In genomic region chr2:49648806-49649205, GRCm38 (mm10) we compare ENCODE assay signal across 24 mouse cellular contexts. TPM values are rescaled to one million over a fixed set of nuclear protein-coding genes. Genes with fewer than 3 reads are reported as not detected.
A peak's percentile ranks its signal among the peaks of the same experiment; 100 is the strongest.
DNase-seq lines count a peak whose midpoint lies in the region; ATAC-seq and TF ChIP-seq lines count a peak whose summit lies in the region.
"Had no signal": no experiment of that assay in that cellular context is flagged by ENCODE, and none has a peak within 500 bp of the region (broad histone marks: within the 10 kb centered on the region; RNA-seq: fewer than 3 reads in every experiment).

No protein-coding gene starts in this region.

- H3K4me1 ChIP-seq in cerebellum, adult 2 months (ENCODE audit: control insufficient read depth, insufficient read depth, low read length): peaks cover 61% of the 10 kb centered on the region
- H3K4me1 ChIP-seq in heart, embryonic 12.5 days (replicated peaks): peaks cover 13% of the 10 kb centered on the region
- H3K4me1 ChIP-seq in hindbrain, embryonic 11.5 days (replicated peaks; ENCODE audit: control insufficient read depth, insufficient read depth, low read length): no peaks in the 10 kb centered on the region
- peaks cover 19% of the 10 kb centered on the region for H3K4me1 ChIP-seq in hindbrain, embryonic 10.5 days (replicated peaks)
- H3K4me1 ChIP-seq in midbrain, embryonic 11.5 days (ENCODE audit: control insufficient read depth, insufficient read depth, low read length): 0 out of 2 replicates have a peak, but pooled peaks cover 4% of the 10 kb centered on the region
- peaks cover 23% of the 10 kb centered on the region for H3K4me1 ChIP-seq in midbrain, embryonic 10.5 days
- H3K4me1 ChIP-seq: limb, embryonic 13.5 days; lung, embryonic 15.5 days; stomach, embryonic 15.5 days had no signal

- 72% methylated on average over 6 of the region's 6 CpGs for WGBS in cerebellum, adult 2 months
- 68% methylated on average over 6 of the region's 6 CpGs for WGBS in heart, embryonic 12.5 days
- WGBS in hindbrain, embryonic 11.5 days: 90% methylated on average over 6 of the region's 6 CpGs
- WGBS in hindbrain, embryonic 10.5 days: 93% methylated on average over 6 of the region's 6 CpGs
- WGBS in midbrain, embryonic 11.5 days: 90% methylated on average over 6 of the region's 6 CpGs
- WGBS in midbrain, embryonic 10.5 days: 91% methylated on average over 6 of the region's 6 CpGs

- H3K27me3 ChIP-seq in cerebellum, adult 2 months (ENCODE audit: control insufficient read depth, insufficient read depth, low read length): no peaks in the 10 kb centered on the region
- no peaks in the 10 kb centered on the region for H3K27me3 ChIP-seq in heart, embryonic 12.5 days (replicated peaks)
- H3K27me3 ChIP-seq in hindbrain, embryonic 11.5 days (ENCODE audit: control insufficient read depth, insufficient read depth, low read length): no peaks in the 10 kb centered on the region
- no peaks in the 10 kb centered on the region for H3K27me3 ChIP-seq in hindbrain, embryonic 10.5 days (ENCODE audit: insufficient read depth, poor library complexity, severe bottlenecking)
- H3K27me3 ChIP-seq in midbrain, embryonic 11.5 days (ENCODE audit: control insufficient read depth, insufficient read depth, low read length): no peaks in the 10 kb centered on the region
- no peaks in the 10 kb centered on the region for H3K27me3 ChIP-seq in midbrain, embryonic 10.5 days (ENCODE audit: low read depth, poor library complexity, severe bottlenecking)
- H3K27me3 ChIP-seq: CH12.LX; limb, embryonic 13.5 days; lung, embryonic 15.5 days; midbrain, embryonic 12.5 days; stomach, embryonic 15.5 days had no signal

- peak in 1 of 2 experiments; percentile 24 for DNase-seq in cerebellum, adult 2 months
- DNase-seq in cerebellum, postnatal 10 days: no peak
- no peak for DNase-seq in heart, adult 18-20 months
- DNase-seq in hindbrain, embryonic 11.5 days (ENCODE audit: low spot score): no peak
- no peak for DNase-seq in hindbrain, embryonic 10.5 days (ENCODE audit: low spot score)
- DNase-seq in midbrain, embryonic 11.5 days (ENCODE audit: low spot score, missing footprints): peak; percentile 66
- no peak for DNase-seq in midbrain, embryonic 10.5 days (ENCODE audit: low spot score)
- DNase-seq: adrenal gland, adult 2 months; adrenal gland, postnatal 36 days; cerebellum, adult 18-20 months; forebrain, postnatal 0 days; kidney, adult 11 months; kidney, postnatal 14 days; right cerebral cortex, postnatal 25 days had no signal

- no peaks in the 10 kb centered on the region for H3K9me3 ChIP-seq in heart, embryonic 12.5 days (replicated peaks)
- H3K9me3 ChIP-seq in hindbrain, embryonic 11.5 days (ENCODE audit: control insufficient read depth, low read length): no peaks in the 10 kb centered on the region
- peaks cover 6% of the 10 kb centered on the region; the same call in 1 of the 2 replicates for H3K9me3 ChIP-seq in hindbrain, embryonic 10.5 days
- H3K9me3 ChIP-seq in midbrain, embryonic 11.5 days (ENCODE audit: control insufficient read depth, low read length): peaks cover 5% of the 10 kb centered on the region; the same call in 1 of the 2 replicates
- H3K9me3 ChIP-seq in midbrain, embryonic 10.5 days (replicated peaks): peaks cover 11% of the 10 kb centered on the region; the same call in 1 of the 2 replicates
- H3K9me3 ChIP-seq: lung, embryonic 15.5 days; stomach, embryonic 15.5 days had no signal

- H3K4me3 ChIP-seq in cerebellum, adult 2 months (replicated peaks; ENCODE audit: insufficient read depth, low read depth, low read length): no peak overlapping the region
- no peak overlapping the region for H3K4me3 ChIP-seq in heart, embryonic 12.5 days
- no peak overlapping the region for H3K4me3 ChIP-seq in hindbrain, embryonic 11.5 days (ENCODE audit: low read depth, low read length)
- no peak overlapping the region for H3K4me3 ChIP-seq in hindbrain, embryonic 10.5 days
- no peak overlapping the region for H3K4me3 ChIP-seq in midbrain, embryonic 11.5 days (ENCODE audit: low read depth, low read length)
- no peak overlapping the region for H3K4me3 ChIP-seq in midbrain, embryonic 10.5 days
- H3K4me3 ChIP-seq: limb, embryonic 13.5 days; lung, embryonic 15.5 days; midbrain, embryonic 12.5 days; stomach, embryonic 15.5 days had no signal

- TF ChIP-seq CTCF in cerebellum, adult 2 months (IDR thresholded peaks at IDR 0.05; ENCODE audit: borderline replicate concordance, insufficient read depth, low read depth, low read length): no peak

- no peak for ATAC-seq in heart, embryonic 12.5 days (ENCODE audit: insufficient number of reproducible peaks, low FRiP score)
- ATAC-seq in hindbrain, embryonic 11.5 days (ENCODE audit: low FRiP score): 0 out of 2 replicates have a peak, but pooled peaks have one; percentile 6
- ATAC-seq in midbrain, embryonic 11.5 days (ENCODE audit: low FRiP score): no peak
- ATAC-seq: activated CD4-positive, CD25-positive, alpha-beta regulatory T cell, adult 4 months had no signal

- no peaks in the 10 kb centered on the region for H3K36me3 ChIP-seq in heart, embryonic 12.5 days
- H3K36me3 ChIP-seq in hindbrain, embryonic 11.5 days (ENCODE audit: control insufficient read depth, insufficient read depth, low read length): no peaks in the 10 kb centered on the region
- peaks cover 31% of the 10 kb centered on the region for H3K36me3 ChIP-seq in hindbrain, embryonic 10.5 days
- no peaks in the 10 kb centered on the region for H3K36me3 ChIP-seq in midbrain, embryonic 11.5 days (ENCODE audit: control insufficient read depth, insufficient read depth, low read length)
- peaks cover 35% of the 10 kb centered on the region for H3K36me3 ChIP-seq in midbrain, embryonic 10.5 days
- H3K36me3 ChIP-seq: lung, embryonic 15.5 days; stomach, embryonic 15.5 days had no signal

- H3K4me2 ChIP-seq in heart, embryonic 12.5 days: peak overlapping the region; percentile 47
- no peak overlapping the region for H3K4me2 ChIP-seq in hindbrain, embryonic 11.5 days (replicated peaks; ENCODE audit: low read depth, low read length)
- H3K4me2 ChIP-seq in midbrain, embryonic 11.5 days: no peak overlapping the region
- H3K4me2 ChIP-seq: limb, embryonic 13.5 days; liver, embryonic 11.5 days; lung, embryonic 15.5 days; midbrain, embryonic 12.5 days; stomach, embryonic 15.5 days had no signal

- H3K27ac ChIP-seq in cerebellum, adult 2 months (ENCODE audit: insufficient read depth, low read length): peak overlapping the region; percentile 29
- H3K27ac ChIP-seq in heart, embryonic 12.5 days (ENCODE audit: poor library complexity, severe bottlenecking): no peak overlapping the region
- no peak overlapping the region for H3K27ac ChIP-seq in hindbrain, embryonic 11.5 days (ENCODE audit: low read depth, low read length)
- H3K27ac ChIP-seq in hindbrain, embryonic 10.5 days: no peak overlapping the region
- no peak overlapping the region for H3K27ac ChIP-seq in midbrain, embryonic 11.5 days (ENCODE audit: low read depth, low read length)
- H3K27ac ChIP-seq in midbrain, embryonic 10.5 days (replicated peaks): no peak overlapping the region
- H3K27ac ChIP-seq: limb, embryonic 13.5 days; lung, embryonic 15.5 days; midbrain, embryonic 12.5 days; stomach, embryonic 15.5 days had no signal

- no peak for TF ChIP-seq POLR2A in cerebellum, adult 2 months (IDR thresholded peaks at IDR 0.05; ENCODE audit: borderline replicate concordance, insufficient read depth, low read length)

- no peak overlapping the region for H3K9ac ChIP-seq in heart, embryonic 12.5 days
- no peak overlapping the region for H3K9ac ChIP-seq in hindbrain, embryonic 11.5 days (ENCODE audit: low read depth, low read length)
- no peak overlapping the region for H3K9ac ChIP-seq in midbrain, embryonic 11.5 days (ENCODE audit: low read length)
- H3K9ac ChIP-seq: forebrain, postnatal 0 days; limb, embryonic 13.5 days; lung, embryonic 15.5 days; midbrain, embryonic 12.5 days; stomach, embryonic 15.5 days had no signal

RNA-seq across cellular contexts. Expression of gene Kif5c, which starts 29.7 kb away (rescaled TPM):
- 257 and 291 TPM in 2 replicates for polyA plus RNA-seq in cerebellum, adult 2 months (2012; rRNA removed)
- polyA plus RNA-seq in heart, embryonic 12.5 days (2016; fragmentation: Nextera tagmentation; extraction: Ambion mirVana): 1.0 and 1.2 TPM in 2 replicates
- under 1 TPM; 0.51 to 0.99 TPM for total RNA-seq in heart, adult 18-20 months (2021)
- polyA plus RNA-seq in hindbrain, embryonic 11.5 days (2014; fragmentation: Nextera tagmentation; extraction: Ambion mirVana): 112 and 115 TPM in 2 replicates
- polyA plus RNA-seq in hindbrain, embryonic 10.5 days (2016; fragmentation: Nextera tagmentation; extraction: Ambion mirVana): 45.8 and 67.6 TPM in 2 replicates
- 96.2 and 96.4 TPM in 2 replicates for polyA plus RNA-seq in midbrain, embryonic 11.5 days (2014; fragmentation: Nextera tagmentation; extraction: Ambion mirVana)
- polyA plus RNA-seq in midbrain, embryonic 10.5 days (2016; fragmentation: Nextera tagmentation; extraction: Ambion mirVana): 37.3 and 59.0 TPM in 2 replicates
- total RNA-seq: megakaryocyte progenitor cell, adult 5-6 weeks; monocyte, adult 5-6 weeks had no signal

Comparison
In these comparisons a context has a peak if more than half of its experiments do, and no peak if none do; other contexts are left out.
1. RNA of gene Kif5c, which starts 29.7 kb away (polyA plus RNA-seq): 257 to 291 TPM in cerebellum, adult 2 months, 112 to 115 TPM in hindbrain, embryonic 11.5 days, 96.2 to 96.4 TPM in midbrain, embryonic 11.5 days, 45.8 to 67.6 TPM in hindbrain, embryonic 10.5 days and 37.3 to 59.0 TPM in midbrain, embryonic 10.5 days; 1.0 to 1.2 TPM in heart, embryonic 12.5 days; every median in the first group is over 10 times any median in the second.